In the genomic region with DNA sequence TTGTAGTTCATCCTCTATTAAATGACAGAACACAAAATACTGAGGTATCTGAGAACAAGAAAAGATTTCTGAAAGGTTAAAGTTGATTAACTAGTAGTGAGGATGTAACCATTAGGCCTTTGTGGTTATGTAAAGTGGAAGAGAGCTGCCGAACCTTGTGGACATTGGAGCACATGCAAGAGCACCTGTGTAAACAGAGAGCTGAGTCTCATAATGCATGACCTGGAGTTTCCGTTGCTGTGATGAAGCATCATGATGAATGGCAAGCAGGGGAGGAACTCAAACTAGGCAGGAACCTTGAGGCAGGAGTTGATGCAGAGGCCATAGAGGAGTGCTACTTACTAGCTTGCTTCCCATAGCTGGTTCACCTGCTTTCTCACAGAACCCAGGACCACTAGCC, we compare ENCODE assay signal across 24 mouse cellular contexts. TPM values are rescaled to one million over a fixed set of nuclear protein-coding genes. Genes with fewer than 3 reads are reported as not detected.
DNase-seq lines count a peak whose midpoint lies in the region; ATAC-seq and TF ChIP-seq lines count a peak whose summit lies in the region.
"Had no signal": no experiment of that assay in that cellular context is flagged by ENCODE, and none has a peak within 500 bp of the region (broad histone marks: within the 10 kb centered on the region; RNA-seq: fewer than 3 reads in every experiment).

No protein-coding gene starts in this region.

- peaks cover 100% of the 10 kb centered on the region for H3K36me3 ChIP-seq in megakaryocyte, embryonic 14.5 days (replicated peaks; ENCODE audit: low read length)
- peaks cover 53 to 75% of the 10 kb centered on the region in 2 experiments for H3K36me3 ChIP-seq in CH12.LX (replicated peaks in 1 of 2; ENCODE audit: control insufficient read depth in 1 of 2, insufficient read depth in 1 of 2, low read length in 1 of 2)
- H3K36me3 ChIP-seq in liver, embryonic 16.5 days (ENCODE audit: control insufficient read depth, insufficient read depth), result peaks cover 15% of the 10 kb centered on the region
- H3K36me3 ChIP-seq: hindbrain, embryonic 15.5 days had no signal

- no peaks in the 10 kb centered on the region for H3K9me3 ChIP-seq in megakaryocyte, embryonic 14.5 days
- peaks cover 4% of the 10 kb centered on the region for H3K9me3 ChIP-seq in CH12.LX (replicated peaks; ENCODE audit: low read length)
- no peaks in the 10 kb centered on the region for H3K9me3 ChIP-seq in liver, embryonic 16.5 days (replicated peaks; ENCODE audit: control insufficient read depth, low read length)
- H3K9me3 ChIP-seq: embryonic facial prominence, embryonic 12.5 days; forebrain, embryonic 15.5 days; heart, embryonic 13.5 days; hindbrain, embryonic 15.5 days had no signal

- no peak overlapping the region for H3K9ac ChIP-seq in CH12.LX (ENCODE audit: insufficient read depth, low read depth)
- no peak overlapping the region for H3K9ac ChIP-seq in liver, embryonic 16.5 days (ENCODE audit: low read depth, low read length)
- H3K9ac ChIP-seq: embryonic facial prominence, embryonic 12.5 days; forebrain, embryonic 15.5 days; heart, embryonic 13.5 days; hindbrain, embryonic 15.5 days had no signal

- peaks cover 100% of the 10 kb centered on the region for H3K4me1 ChIP-seq in megakaryocyte, embryonic 14.5 days
- H3K4me1 ChIP-seq in CH12.LX (ENCODE audit: control insufficient read depth in 1 of 2, insufficient read depth in 2 of 2), result peaks cover 21 to 80% of the 10 kb centered on the region in 2 experiments
- H3K4me1 ChIP-seq in liver, embryonic 16.5 days (ENCODE audit: control insufficient read depth, low read depth, low read length), result peaks cover 72% of the 10 kb centered on the region

- no peak for ATAC-seq in megakaryocyte, adult 5-6 weeks (ENCODE audit: poor library complexity, severe bottlenecking)
- ATAC-seq in liver, embryonic 16.5 days (ENCODE audit: low read depth), result no peak
- ATAC-seq: forebrain, embryonic 15.5 days had no signal

- no peaks in the 10 kb centered on the region for H3K27me3 ChIP-seq in megakaryocyte, embryonic 14.5 days (replicated peaks)
- H3K27me3 ChIP-seq in CH12.LX (replicated peaks), result no peaks in the 10 kb centered on the region
- no peaks in the 10 kb centered on the region for H3K27me3 ChIP-seq in liver, embryonic 16.5 days (ENCODE audit: control insufficient read depth, insufficient read depth, low read depth, low read length)
- H3K27me3 ChIP-seq: embryonic facial prominence, embryonic 12.5 days; forebrain, embryonic 15.5 days; heart, embryonic 13.5 days; hindbrain, embryonic 15.5 days had no signal

- in situ Hi-C loops in CH12.LX (cut with MboI; ENCODE audit: low pct_ligation_motif_present, low pct_unique_long_range_greater_than_20kb, low sequenced_read_pairs), result no loop called here

- DNase-seq in CH12.LX (ENCODE audit: extremely low read depth), result peak; percentile 83
- no peak for DNase-seq in natural killer cell, adult 2 months (ENCODE audit: low spot score in 2 of 2)
- no peak for DNase-seq in urinary bladder, postnatal 25 days (ENCODE audit: low spot score)
- no peak for DNase-seq in thymus, postnatal 4 days
- DNase-seq: adrenal gland, adult 2 months; adrenal gland, postnatal 25 days; cerebellum, adult 2 months; cerebellum, postnatal 10 days; embryo, embryonic 11 days; gastrocnemius, postnatal 36 days; heart, postnatal 36 days had no signal

- no peak overlapping the region for H3K4me2 ChIP-seq in CH12.LX (ENCODE audit: insufficient read depth, low read depth, poor library complexity, severe bottlenecking)
- H3K4me2 ChIP-seq in liver, embryonic 16.5 days (ENCODE audit: low read depth, low read length), result no peak overlapping the region; the same call in 1 of the 2 replicates
- H3K4me2 ChIP-seq: embryonic facial prominence, embryonic 12.5 days; forebrain, embryonic 15.5 days; heart, embryonic 13.5 days; hindbrain, embryonic 15.5 days had no signal

- no peak for TF ChIP-seq RAD21 in CH12.LX (IDR thresholded peaks at IDR 0.05; ENCODE audit: low read depth, low read length)

- H3K4me3 ChIP-seq in megakaryocyte, embryonic 14.5 days (replicated peaks), result peak overlapping the region; percentile 35
- H3K4me3 ChIP-seq in CH12.LX (replicated peaks in 1 of 3; ENCODE audit: low read depth in 2 of 3, low read length in 2 of 3, poor library complexity in 1 of 3), result no peak overlapping the region
- no peak overlapping the region for H3K4me3 ChIP-seq in liver, embryonic 16.5 days (ENCODE audit: low read depth, low read length)
- H3K4me3 ChIP-seq: embryonic facial prominence, embryonic 12.5 days; forebrain, embryonic 15.5 days; heart, embryonic 13.5 days; hindbrain, embryonic 15.5 days had no signal

- peak; percentile 87 for TF ChIP-seq EP300 in CH12.LX (IDR thresholded peaks at IDR 0.05; ENCODE audit: low read length)

- peak overlapping the region; percentile 42 for H3K27ac ChIP-seq in CH12.LX (ENCODE audit: insufficient read depth, low read depth)
- H3K27ac ChIP-seq in liver, embryonic 16.5 days (ENCODE audit: low read length), result peak overlapping the region; percentile 92
- H3K27ac ChIP-seq: embryonic facial prominence, embryonic 12.5 days; forebrain, embryonic 15.5 days; hindbrain, embryonic 15.5 days had no signal

- TF ChIP-seq CTCF in CH12.LX (conservative IDR thresholded peaks at IDR 0.05 in 1 of 2, IDR thresholded peaks at IDR 0.05 in 1 of 2; ENCODE audit: low read depth in 2 of 2, low read length in 2 of 2), result no peak

- WGBS in liver, embryonic 16.5 days (ENCODE audit: insufficient replicate concordance), result 64% methylated on average over 2 of the region's 2 CpGs

- no peaks in the 10 kb centered on the region; the same call in none of the 2 replicates for H3K79me2 ChIP-seq in CH12.LX (replicated peaks; ENCODE audit: control insufficient read depth, extremely low read depth, insufficient read depth, poor library complexity, severe bottlenecking)

- dilution Hi-C loops in CH12.LX (cut with MboI; ENCODE audit: extremely low pct_ligation_motif_present, extremely low pct_unique_long_range_greater_than_20kb, low sequenced_read_pairs), result no loop called here

- TF ChIP-seq POLR2A in CH12.LX (IDR thresholded peaks at IDR 0.05; ENCODE audit: low read depth, low read length), result no peak

TF ChIP-seq in CH12.LX, 34 proteins besides CTCF, POLR2A, EP300 and RAD21 (continues in another document):
- no peak; the same call in 1 of the 2 replicates for TF ChIP-seq ZKSCAN1 (IDR thresholded peaks at IDR 0.05; ENCODE audit: borderline replicate concordance, low read depth, low read length)
- TF ChIP-seq GABPA (IDR thresholded peaks at IDR 0.05; ENCODE audit: insufficient replicate concordance, low read depth, low read length), result no peak
- TF ChIP-seq TCF12 (IDR thresholded peaks at IDR 0.05; ENCODE audit: low read depth, low read length), result peak; percentile 86
- TF ChIP-seq MYC (IDR thresholded peaks at IDR 0.05; ENCODE audit: low read depth, low read length), result peak; percentile 92
- TF ChIP-seq TBP (conservative IDR thresholded peaks at IDR 0.05; ENCODE audit: low read depth, low read length), result no peak
- peak; percentile 92 for TF ChIP-seq SIN3A (IDR thresholded peaks at IDR 0.05; ENCODE audit: low read length)
- TF ChIP-seq NELFE (IDR thresholded peaks at IDR 0.05; ENCODE audit: low read depth, low read length), result no peak
- no peak for TF ChIP-seq MAFK (IDR thresholded peaks at IDR 0.05; ENCODE audit: insufficient replicate concordance, low read length)
- TF ChIP-seq HCFC1 (IDR thresholded peaks at IDR 0.05; ENCODE audit: low read depth, low read length), result no peak
- TF ChIP-seq KAT2A (IDR thresholded peaks at IDR 0.05; ENCODE audit: insufficient replicate concordance, low read length), result no peak
- peak; percentile 27; the same call in 1 of the 2 replicates for TF ChIP-seq MEF2A (IDR thresholded peaks at IDR 0.05; ENCODE audit: borderline replicate concordance, low read depth, low read length)
- peak; percentile 90 for TF ChIP-seq BHLHE40 (IDR thresholded peaks at IDR 0.05; ENCODE audit: low read depth, low read length)
- TF ChIP-seq E2F4 (IDR thresholded peaks at IDR 0.05; ENCODE audit: insufficient replicate concordance, low read depth, low read length), result no peak
- no peak for TF ChIP-seq IRF4 (IDR thresholded peaks at IDR 0.05; ENCODE audit: low read depth, low read length)
- TF ChIP-seq CHD2 (IDR thresholded peaks at IDR 0.05; ENCODE audit: low read length), result peak; percentile 19; the same call in 1 of the 2 replicates

RNA-seq across cellular contexts. Expression of gene Mknk1, which starts 11.6 kb away (rescaled TPM):
- 293 and 361 TPM in 2 replicates for polyA plus RNA-seq in megakaryocyte, embryonic 14.5 days (2012; ENCODE audit: insufficient read depth, low replicate concordance)
- 45.8 and 48.6 TPM in 2 replicates for total RNA-seq in megakaryocyte, adult 5-6 weeks (2015)
- total RNA-seq in megakaryocyte, adult 5-6 weeks (2017), result 103 and 116 TPM in 2 replicates
- total RNA-seq in CH12.LX (2012; rRNA removed) (34.7 and 39.0 TPM in 2 replicates), CH12.LX (2014; rRNA removed) (15.7 and 17.8 TPM in 2 replicates)
- 31.5 and 38.5 TPM in 2 replicates for polyA plus RNA-seq in CH12.LX (2012; ENCODE audit: insufficient read length, low read depth)
- 30.7 and 30.9 TPM in 2 replicates for polyA plus RNA-seq in liver, embryonic 16.5 days (2015; fragmentation: Nextera tagmentation; extraction: Ambion mirVana)

RNA-seq across cellular contexts. Expression of gene Mob3c, which starts 22.7 kb away (rescaled TPM):
- polyA plus RNA-seq in megakaryocyte, embryonic 14.5 days (2012; ENCODE audit: insufficient read depth, low replicate concordance), result 19.3 and 30.2 TPM in 2 replicates
- 6.2 and 8.3 TPM in 2 replicates for total RNA-seq in megakaryocyte, adult 5-6 weeks (2015)
- total RNA-seq in megakaryocyte, adult 5-6 weeks (2017), result 9.6 and 10.2 TPM in 2 replicates
- 9.2 and 9.3 TPM in 2 replicates for total RNA-seq in CH12.LX (2012; rRNA removed)
- 7.4 and 7.8 TPM in 2 replicates for total RNA-seq in CH12.LX (2014; rRNA removed)
- polyA plus RNA-seq in CH12.LX (2012; ENCODE audit: insufficient read length, low read depth), result 5.9 and 9.2 TPM in 2 replicates
- 7.8 and 10.2 TPM in 2 replicates for polyA plus RNA-seq in liver, embryonic 16.5 days (2015; fragmentation: Nextera tagmentation; extraction: Ambion mirVana)

RNA-seq across cellular contexts. Expression of gene Kncn, which starts 33.6 kb away (rescaled TPM):
- 0.29 TPM in 1 of 2 replicates, not detected in the other for polyA plus RNA-seq in megakaryocyte, embryonic 14.5 days (2012; ENCODE audit: insufficient read depth, low replicate concordance)
- not detected in 2 replicates for total RNA-seq in megakaryocyte, adult 5-6 weeks (2015)
- not detected in 2 replicates for total RNA-seq in megakaryocyte, adult 5-6 weeks (2017)
- not detected in 2 replicates for total RNA-seq in CH12.LX (2012; rRNA removed)
- total RNA-seq in CH12.LX (2014; rRNA removed), result not detected in 2 replicates
- polyA plus RNA-seq in CH12.LX (2012; ENCODE audit: insufficient read length, low read depth), result not detected in 2 replicates
- not detected in 2 replicates for polyA plus RNA-seq in liver, embryonic 16.5 days (2015; fragmentation: Nextera tagmentation; extraction: Ambion mirVana)
- total RNA-seq: adrenal gland, adult 2 months; adrenal gland, postnatal 25 days; ES-E14; gastrocnemius, adult 8-10 months; gastrocnemius, postnatal 36 days; heart, postnatal 36 days had no signal
- polyA plus RNA-seq: C2C12; embryonic facial prominence, embryonic 12.5 days; forebrain, embryonic 11.5 days; forebrain, embryonic 15.5 days; heart, embryonic 13.5 days; heart, postnatal 0 days; hindbrain, embryonic 11.5 days had no signal

RNA-seq across cellular contexts. Expression of gene 6430628N08Rik, which starts 39.8 kb away (rescaled TPM):
- polyA plus RNA-seq in megakaryocyte, embryonic 14.5 days (2012; ENCODE audit: insufficient read depth, low replicate concordance), result 0.16 TPM in 1 of 2 replicates, not detected in the other
- total RNA-seq in megakaryocyte, adult 5-6 weeks (2015), result not detected in 2 replicates
- total RNA-seq in megakaryocyte, adult 5-6 weeks (2017), result not detected in 2 replicates
- total RNA-seq in CH12.LX (2012; rRNA removed), result not detected in 2 replicates
- total RNA-seq in CH12.LX (2014; rRNA removed), result not detected in 2 replicates
- polyA plus RNA-seq in CH12.LX (2012; ENCODE audit: insufficient read length, low read depth), result not detected in 2 replicates
- not detected in 2 replicates for polyA plus RNA-seq in liver, embryonic 16.5 days (2015; fragmentation: Nextera tagmentation; extraction: Ambion mirVana)
- total RNA-seq: adrenal gland, adult 2 months; adrenal gland, postnatal 25 days; ES-E14; gastrocnemius, adult 8-10 months; gastrocnemius, postnatal 36 days; heart, postnatal 36 days had no signal
- polyA plus RNA-seq: adrenal gland, adult 2 months; C2C12; embryonic facial prominence, embryonic 12.5 days; forebrain, embryonic 11.5 days; heart, embryonic 13.5 days; heart, postnatal 0 days; hindbrain, embryonic 11.5 days had no signal
